Mouse (Mus musculus): ENCODE measurements around the gene Erg28.

DNA sequence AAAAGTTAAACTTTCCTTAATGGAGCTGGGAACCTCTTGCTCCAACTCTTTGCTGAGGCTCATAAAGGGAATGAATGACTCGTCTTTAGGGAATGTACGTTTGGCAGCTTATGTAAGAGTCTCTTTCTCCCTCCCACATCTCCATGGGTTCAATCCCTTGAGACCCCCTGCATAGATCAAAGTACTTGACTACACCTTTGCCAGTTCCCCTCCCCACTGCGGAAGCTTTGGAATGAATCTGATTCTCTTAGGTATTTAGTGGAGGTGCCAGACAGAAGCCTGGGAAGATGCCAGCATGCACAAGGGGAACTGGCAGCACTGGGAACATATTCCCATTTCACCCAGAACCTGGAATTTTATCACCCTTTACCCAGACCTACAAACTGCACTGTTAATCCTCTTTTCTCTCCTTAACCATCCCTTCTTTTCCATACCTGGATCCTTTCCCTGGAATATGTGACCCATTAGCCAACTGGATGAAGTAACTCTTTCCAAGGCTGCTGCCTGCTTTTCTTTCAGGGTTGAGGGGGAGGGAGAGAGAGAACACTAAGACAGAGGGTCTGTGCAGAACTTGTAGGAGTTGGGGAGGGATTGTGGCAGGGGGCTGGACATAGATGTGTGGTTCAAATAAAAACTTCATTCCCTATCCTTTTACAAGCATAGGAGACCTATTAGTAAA, 35.3 kb upstream of the Erg28 start:
- no peak for TF ChIP-seq POLR2A (IDR thresholded peaks at IDR 0.05; ENCODE audit: control insufficient read depth, extremely low read depth, insufficient read depth, low read length, poor library complexity)
- no peak for TF ChIP-seq CTCF (IDR thresholded peaks at IDR 0.05; ENCODE audit: borderline replicate concordance, control insufficient read depth, extremely low read depth, insufficient read depth, low read length, poor library complexity)

All from thymus, adult 2 months (tissue).